ENCODE assay signal across 8 mouse cellular contexts in genomic region chr1:165763635-165764372, GRCm38 (mm10). TPM values are rescaled to one million over a fixed set of nuclear protein-coding genes. Genes with fewer than 3 reads are reported as not detected.
DNase-seq lines count a peak whose midpoint lies in the region; ATAC-seq and TF ChIP-seq lines count a peak whose summit lies in the region.

Creg1 (plus strand) TSS chr1:165763746.

- peaks cover 8% of the 10 kb centered on the region; the same call in 1 of the 2 replicates for H3K27me3 ChIP-seq in forebrain, embryonic 16.5 days (replicated peaks; ENCODE audit: control insufficient read depth, insufficient read depth, low read length)
- no peaks in the 10 kb centered on the region for H3K27me3 ChIP-seq in lung, embryonic 15.5 days

- H3K4me1 ChIP-seq in ES-E14 (ENCODE audit: control insufficient read depth in 2 of 2, insufficient read depth in 2 of 2, low read length in 2 of 2, poor library complexity in 1 of 2), result peaks cover 6 to 7% of the 10 kb centered on the region in 2 experiments; a peak in 1 of 4 replicates
- peaks cover 12% of the 10 kb centered on the region for H3K4me1 ChIP-seq in forebrain, embryonic 16.5 days (replicated peaks; ENCODE audit: control insufficient read depth, insufficient read depth, low read length)
- peaks cover 17% of the 10 kb centered on the region for H3K4me1 ChIP-seq in lung, embryonic 15.5 days

- H3K27ac ChIP-seq in ES-E14 (ENCODE audit: insufficient read depth, low read depth, low read length, poor library complexity, severe bottlenecking), result no peak within 1 kb of the TSS
- no peak within 1 kb of the TSS for H3K27ac ChIP-seq in forebrain, embryonic 16.5 days (ENCODE audit: low read length)
- H3K27ac ChIP-seq in lung, embryonic 15.5 days, result peak within 1 kb of the TSS; percentile 71

- intact Hi-C loops in heart, postnatal 36 days (cut with DNase I), result loop anchor here (5.0 to 10.0 kb wide), 2 partner anchors 182 to 299 kb away; partner anchors contain the start of genes Dcaf6 and Mpc2

- in situ Hi-C loops in ES-E14 (cut with MboI; ENCODE audit: low sequenced_read_pairs in 2 of 2, unreplicated experiment in 2 of 2), result no loop called here

- ATAC-seq in forebrain, embryonic 16.5 days, result peak; percentile 100
- ATAC-seq in lung, embryonic 15.5 days (ENCODE audit: borderline replicate concordance, extremely low read depth, low FRiP score, low TSS enrichment), result peak; percentile 97

- peak; percentile 88 for DNase-seq in ES-E14 (ENCODE audit: low read depth, low spot score)
- peak; percentile 93 for DNase-seq in cerebellum, adult 11-12 months
- DNase-seq in heart, postnatal 36 days, result peak; percentile 92 to 94
- DNase-seq in layer of hippocampus, adult 8-10 months (ENCODE audit: low spot score in 2 of 2), result peak; percentile 92
- peak; percentile 89 for DNase-seq in ovary, adult 18-20 months (ENCODE audit: low spot score)
- peak; percentile 94 for DNase-seq in thymus, postnatal 0 days (ENCODE audit: low spot score)

- WGBS in forebrain, embryonic 16.5 days, result under 1% methylated on average over 57 of the region's 57 CpGs
- under 1% methylated on average over 57 of the region's 57 CpGs for WGBS in lung, embryonic 15.5 days

- H3K4me2 ChIP-seq in forebrain, embryonic 16.5 days (ENCODE audit: low read length), result peak within 1 kb of the TSS; percentile 99
- peak within 1 kb of the TSS; percentile 92 for H3K4me2 ChIP-seq in lung, embryonic 15.5 days

- H3K36me3 ChIP-seq in ES-E14 (ENCODE audit: control insufficient read depth, insufficient read depth, low read length, poor library complexity, severe bottlenecking), result no peaks in the 10 kb centered on the region
- H3K36me3 ChIP-seq in forebrain, embryonic 16.5 days (ENCODE audit: control insufficient read depth, insufficient read depth), result no peaks in the 10 kb centered on the region
- no peaks in the 10 kb centered on the region for H3K36me3 ChIP-seq in lung, embryonic 15.5 days

- peak within 1 kb of the TSS; percentile 68 to 87 for H3K4me3 ChIP-seq in ES-E14 (ENCODE audit: insufficient read depth in 1 of 2, low read depth in 1 of 2, low read length in 2 of 2, poor library complexity in 1 of 2, severe bottlenecking in 1 of 2)
- H3K4me3 ChIP-seq in forebrain, embryonic 16.5 days (replicated peaks; ENCODE audit: low read length), result peak within 1 kb of the TSS; percentile 86
- peak within 1 kb of the TSS; percentile 69 for H3K4me3 ChIP-seq in lung, embryonic 15.5 days

- no peaks in the 10 kb centered on the region for H3K9me3 ChIP-seq in ES-E14 (ENCODE audit: control insufficient read depth, insufficient read depth, low read depth, low read length)
- no peaks in the 10 kb centered on the region for H3K9me3 ChIP-seq in forebrain, embryonic 16.5 days (ENCODE audit: control insufficient read depth, low read length)
- no peaks in the 10 kb centered on the region for H3K9me3 ChIP-seq in lung, embryonic 15.5 days

- H3K9ac ChIP-seq in ES-E14 (ENCODE audit: insufficient read depth, low read depth, low read length, poor library complexity, severe bottlenecking), result peak within 1 kb of the TSS; percentile 63
- H3K9ac ChIP-seq in forebrain, embryonic 16.5 days (replicated peaks; ENCODE audit: low read depth, low read length), result peak within 1 kb of the TSS; percentile 77
- H3K9ac ChIP-seq in lung, embryonic 15.5 days, result peak within 1 kb of the TSS; percentile 83

TF ChIP-seq in ES-E14, 5 proteins besides CTCF, POLR2A, EP300 and RAD21:
- no peak for TF ChIP-seq HCFC1 (IDR thresholded peaks at IDR 0.05; ENCODE audit: borderline replicate concordance, insufficient read depth, low read length)
- TF ChIP-seq ZNF384 (IDR thresholded peaks at IDR 0.05; ENCODE audit: low read depth, low read length), result no peak
- TF ChIP-seq MAFK (IDR thresholded peaks at IDR 0.05; ENCODE audit: insufficient read depth, low read depth, low read length), result no peak
- no peak for TF ChIP-seq ZC3H11A (IDR thresholded peaks at IDR 0.05; ENCODE audit: borderline replicate concordance, low read depth, low read length)
- no peak for TF ChIP-seq CHD2 (IDR thresholded peaks at IDR 0.05; ENCODE audit: low read depth, low read length)
TF ChIP-seq in ES-E14: peak in this region for 0.

RNA-seq across cellular contexts. Expression of gene Creg1, which starts in this region (rescaled TPM):
- 15.7 and 20.0 TPM in 2 replicates for total RNA-seq in ES-E14 (2012; rRNA removed)
- polyA plus RNA-seq in forebrain, embryonic 16.5 days (2015; fragmentation: Nextera tagmentation; extraction: Ambion mirVana), result 16.6 and 22.5 TPM in 2 replicates
- total RNA-seq in heart, postnatal 36 days (2021), result 10 to 100 TPM; 78.3 to 93.2 TPM
- 10 to 100 TPM; 27.6 to 49.9 (median 40.4) TPM for total RNA-seq in layer of hippocampus, adult 8-10 months (2022)
- 66.3 and 74.9 TPM in 2 replicates for polyA plus RNA-seq in lung, embryonic 15.5 days (2015; fragmentation: Nextera tagmentation; extraction: Ambion mirVana)
- 70.5 and 73.3 TPM in 2 replicates for polyA plus RNA-seq in thymus, postnatal 0 days (2015; fragmentation: Nextera tagmentation; extraction: Ambion mirVana)
